Mouse (Mus musculus) MEL (cell line): ENCODE results near the gene Pla2g3. TPM values are rescaled to one million over a fixed set of nuclear protein-coding genes. Genes with fewer than 3 reads are reported as not detected.

ENCODE experiments used
- DNase-seq: peaks from one replicate; pipeline ENCODE4 v3.0.0; 2011; ENCODE audit warnings: low read depth, low spot score
- H3K27ac ChIP-seq: 2 replicates; pipeline ENCODE4 v1.5.1; 2012; ENCODE audit warnings: low read depth, mild to moderate bottlenecking, control low read depth, low read length, moderate library complexity; ENCODE audit not compliant: control insufficient read depth
- H3K27me3 ChIP-seq, 2 experiments: fragments of 150-350 bp in 1 of 2; sonication (generic) in 1 of 2; 2 replicates each; pipeline ENCODE4 v1.6.1; 2012; ENCODE audit warnings: low read length in 2 of 2, mild to moderate bottlenecking in 2 of 2, improper control_type of control experiment in 1 of 2, moderate library complexity in 1 of 2; ENCODE audit not compliant: insufficient read depth in 2 of 2, control insufficient read depth in 1 of 2
- H3K36me3 ChIP-seq, 2 experiments: 2 replicates each; pipeline ENCODE4 v1.6.1; 2012 to 2014; ENCODE audit warnings: low read length in 2 of 2, improper control_type of control experiment in 1 of 2, inconsistent platforms in 1 of 2, mild to moderate bottlenecking in 1 of 2; ENCODE audit not compliant: insufficient read depth in 2 of 2, control insufficient read depth in 1 of 2
- H3K4me1 ChIP-seq, 2 experiments: fragments of 150-350 bp in 1 of 2; sonication (generic) in 1 of 2; 2 replicates each; pipeline ENCODE4 v1.6.1; 2012; ENCODE audit warnings: low read length in 2 of 2, improper control_type of control experiment in 1 of 2, mild to moderate bottlenecking in 1 of 2; ENCODE audit not compliant: insufficient read depth in 2 of 2, control insufficient read depth in 1 of 2
- H3K4me3 ChIP-seq, 2 experiments: fragments of 150-350 bp in 1 of 2; sonication (generic) in 1 of 2; 2 replicates each; pipeline ENCODE4 v1.5.1; 2012; ENCODE audit warnings: low read depth in 2 of 2, low read length in 2 of 2, mild to moderate bottlenecking in 2 of 2, moderate library complexity in 2 of 2, control low read depth in 1 of 2, improper control_type of control experiment in 1 of 2; ENCODE audit not compliant: control insufficient read depth in 1 of 2, insufficient read depth in 1 of 2
- H3K79me2 ChIP-seq: 2 replicates; pipeline ENCODE4 v1.6.1; 2012; ENCODE audit warnings: mild to moderate bottlenecking, low read length, moderate library complexity; ENCODE audit not compliant: control insufficient read depth, poor library complexity, insufficient read depth
- H3K9ac ChIP-seq: 2 replicates; pipeline ENCODE4 v1.6.1; 2012; ENCODE audit warnings: low read depth, mild to moderate bottlenecking, control low read depth, low read length, moderate library complexity; ENCODE audit not compliant: control insufficient read depth, poor library complexity, severe bottlenecking
- H3K9me3 ChIP-seq: fragments of 150-350 bp; sonication (generic); replicated peaks from 2 replicates; pipeline ENCODE4 v1.6.1; 2012; ENCODE audit warnings: mild to moderate bottlenecking, low read length, improper control_type of control experiment, moderate library complexity; ENCODE audit not compliant: insufficient read depth
- CHD2 ChIP-seq: IDR thresholded peaks from 2 replicates; pipeline ENCODE4 v1.6.1; 2011; ENCODE audit warnings: low read length, improper control_type of control experiment
- CTCF ChIP-seq, 3 experiments: IDR thresholded peaks in 2 of 3; conservative IDR thresholded peaks in 1 of 3; 2 replicates each; pipeline ENCODE4 v1.5.1; 2011 to 2012; ENCODE audit warnings: low read length in 3 of 3, low read depth in 2 of 3, mild to moderate bottlenecking in 2 of 3, improper control_type of control experiment in 1 of 3, inconsistent platforms in 1 of 3, mixed read lengths in 1 of 3, moderate library complexity in 1 of 3; ENCODE audit not compliant: control insufficient read depth in 1 of 3, insufficient read depth in 1 of 3, poor library complexity in 1 of 3, severe bottlenecking in 1 of 3
- ELF1 ChIP-seq: IDR thresholded peaks from 2 replicates; pipeline ENCODE4 v1.6.1; 2014; ENCODE audit warnings: low read depth, mild to moderate bottlenecking, inconsistent platforms, low read length, improper control_type of control experiment, moderate library complexity
- ETS1 ChIP-seq: IDR thresholded peaks from 2 replicates; pipeline ENCODE4 v1.6.1; 2012; ENCODE audit warnings: low read depth, mild to moderate bottlenecking, inconsistent platforms, low read length, improper control_type of control experiment, moderate library complexity
- GATA1 ChIP-seq: IDR thresholded peaks from 2 replicates; pipeline ENCODE4 v1.6.1; 2011; ENCODE audit warnings: low read depth, low read length, improper control_type of control experiment
- HCFC1 ChIP-seq: IDR thresholded peaks from 2 replicates; pipeline ENCODE4 v1.6.1; 2012; ENCODE audit warnings: low read depth, mild to moderate bottlenecking, inconsistent platforms, low read length, improper control_type of control experiment, moderate library complexity
- JUND ChIP-seq: IDR thresholded peaks from 2 replicates; pipeline ENCODE4 v1.6.1; 2011; ENCODE audit warnings: low read depth, mild to moderate bottlenecking, improper control_type of control experiment, low read length
- MAFK ChIP-seq: IDR thresholded peaks from 2 replicates; pipeline ENCODE4 v1.6.1; 2011; ENCODE audit warnings: low read depth, mild to moderate bottlenecking, low read length, improper control_type of control experiment, borderline replicate concordance
- MAX ChIP-seq: IDR thresholded peaks from 2 replicates; pipeline ENCODE4 v1.6.1; 2011; ENCODE audit warnings: low read length, improper control_type of control experiment
- MEF2A ChIP-seq: IDR thresholded peaks from 2 replicates; pipeline ENCODE4 v1.6.1; 2014; ENCODE audit warnings: low read depth, mild to moderate bottlenecking, inconsistent platforms, low read length, improper control_type of control experiment; ENCODE audit not compliant: poor library complexity, insufficient replicate concordance, severe bottlenecking; ENCODE audit errors: extremely low read depth
- MYB ChIP-seq: IDR thresholded peaks from 2 replicates; pipeline ENCODE4 v1.6.1; 2011; ENCODE audit warnings: mild to moderate bottlenecking, low read depth, low read length, improper control_type of control experiment
- NELFE ChIP-seq: IDR thresholded peaks from 2 replicates; pipeline ENCODE4 v1.6.1; 2011; ENCODE audit warnings: low read depth, low read length, improper control_type of control experiment
- NRF1 ChIP-seq: IDR thresholded peaks from 2 replicates; pipeline ENCODE4 v1.6.1; 2014; ENCODE audit warnings: low read depth, mild to moderate bottlenecking, inconsistent platforms, low read length, improper control_type of control experiment, moderate library complexity; ENCODE audit not compliant: poor library complexity, insufficient read depth, severe bottlenecking
- RCOR1 ChIP-seq: IDR thresholded peaks from 2 replicates; pipeline ENCODE4 v1.6.1; 2012; ENCODE audit warnings: low read depth, mild to moderate bottlenecking, inconsistent platforms, low read length, improper control_type of control experiment
- SIN3A ChIP-seq: IDR thresholded peaks from 2 replicates; pipeline ENCODE4 v1.6.1; 2012; ENCODE audit warnings: low read length, improper control_type of control experiment, inconsistent platforms
- TAL1 ChIP-seq: IDR thresholded peaks from 2 replicates; pipeline ENCODE4 v1.6.1; 2012; ENCODE audit warnings: mild to moderate bottlenecking, inconsistent platforms, low read length, moderate library complexity, mixed read lengths
- USF2 ChIP-seq, 2 experiments: IDR thresholded peaks; 2 replicates each; pipeline ENCODE4 v1.6.1; 2011 to 2012; ENCODE audit warnings: improper control_type of control experiment in 2 of 2, low read length in 2 of 2, borderline replicate concordance in 1 of 2, inconsistent platforms in 1 of 2, low read depth in 1 of 2, mild to moderate bottlenecking in 1 of 2; ENCODE audit not compliant: insufficient read depth in 1 of 2
- ZC3H11A ChIP-seq: IDR thresholded peaks from 2 replicates; pipeline ENCODE4 v1.6.1; 2012; ENCODE audit warnings: low read depth, mild to moderate bottlenecking, inconsistent platforms, low read length, improper control_type of control experiment
- ZKSCAN1 ChIP-seq: IDR thresholded peaks from 2 replicates; pipeline ENCODE4 v1.6.1; 2012; ENCODE audit warnings: low read depth, mild to moderate bottlenecking, inconsistent platforms, low read length, improper control_type of control experiment, moderate library complexity
- ZMIZ1 ChIP-seq: IDR thresholded peaks from 2 replicates; pipeline ENCODE4 v1.6.1; 2012; ENCODE audit warnings: low read depth, mild to moderate bottlenecking, inconsistent platforms, low read length, improper control_type of control experiment, moderate library complexity
- polyA plus RNA-seq, 2 experiments: library from polyadenylated mRNA; stranded (reverse) in 1 of 2; unstranded in 1 of 2; fragments of >175 nt in 1 of 2; fragments of >200 nt in 1 of 2; gene quantifications; 2 replicates each; pipeline versions ENCODE4 v1.2.1 to v1.2.4; 2012; ENCODE audit warnings: low replicate concordance in 2 of 2, low read depth in 1 of 2; ENCODE audit not compliant: insufficient read length in 2 of 2, insufficient read depth in 1 of 2, missing spikeins in 1 of 2
- total RNA-seq: library from RNA; depleted of rRNA; stranded (reverse); fragments of 300-350 nt; gene quantifications from 2 replicates; pipeline ENCODE4 v1.2.3, GENCODE M21; 2012

Pla2g3 gene
- total and polyA plus RNA-seq, 3 experiments: 0.15 to 0.39 TPM; not detected in 1

DNA sequence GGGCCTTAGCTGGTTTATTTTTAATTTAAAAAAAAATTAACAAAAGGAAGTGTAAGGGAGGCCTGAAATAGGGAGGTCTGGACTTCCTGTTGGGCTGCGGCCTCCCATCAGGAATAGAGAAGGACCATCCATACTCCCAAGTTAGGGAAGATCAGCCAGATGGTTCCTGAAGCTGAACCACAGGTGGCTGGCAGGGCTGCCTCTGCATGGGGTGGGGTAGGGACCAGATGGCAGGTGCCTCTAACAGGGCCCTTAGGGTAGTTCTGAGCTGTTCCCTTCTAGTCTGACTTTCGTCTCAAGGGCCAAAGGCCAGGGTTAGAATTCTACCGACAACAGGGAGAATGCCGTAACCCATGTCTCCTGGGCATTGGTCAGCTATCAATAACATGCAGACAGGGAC, 27.6 kb downstream of the Pla2g3 start:
- no peaks in the 10 kb centered on the region for H3K27me3 ChIP-seq
- H3K4me3 ChIP-seq: peak overlapping the region; percentile 60 to 78
- 0 out of 2 replicates have a peak overlapping the region, but pooled peaks have one; percentile 11 for H3K27ac ChIP-seq
- peaks cover 0 to 17% of the 10 kb centered on the region in 2 experiments; a peak in 2 of 4 replicates for H3K36me3 ChIP-seq
- no peaks in the 10 kb centered on the region for H3K9me3 ChIP-seq
- TF ChIP-seq TAL1 (no peak), HCFC1 (peak; percentile 4; the same call in 1 of the 2 replicates)
- H3K9ac ChIP-seq: peak overlapping the region; percentile 47
- peaks cover 3 to 39% of the 10 kb centered on the region in 2 experiments for H3K4me1 ChIP-seq
- no peaks in the 10 kb centered on the region; the same call in 1 of the 2 replicates for H3K79me2 ChIP-seq
- peak; percentile 62 for DNase-seq

DNA sequence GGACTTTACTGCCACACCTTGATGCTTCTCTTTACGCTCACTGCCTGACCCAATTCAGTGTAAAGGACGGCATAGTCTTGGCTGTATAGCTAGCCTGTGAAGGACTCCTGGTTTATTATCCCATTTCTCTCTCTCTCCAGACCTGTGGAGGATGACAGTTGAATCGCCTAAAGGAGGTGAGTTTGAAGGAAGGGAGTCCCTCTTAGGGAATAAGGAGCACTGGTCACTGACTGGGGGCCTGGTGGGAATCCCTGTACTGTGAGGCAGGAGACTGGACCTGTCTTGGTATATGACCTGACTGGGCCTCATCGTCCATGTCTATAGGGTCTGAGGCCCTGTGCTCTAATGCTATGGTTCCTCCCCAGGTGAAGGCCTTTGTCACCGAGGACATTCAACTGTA, 28.0 kb downstream of the Pla2g3 start:
- no peaks in the 10 kb centered on the region; the same call in 1 of the 2 replicates for H3K79me2 ChIP-seq
- peak overlapping the region; percentile 11; the same call in 1 of the 2 replicates for H3K27ac ChIP-seq
- H3K9me3 ChIP-seq: no peaks in the 10 kb centered on the region
- 0 out of 2 replicates have a peak, but pooled peaks have one; percentile 37 for TF ChIP-seq ZMIZ1
- 0 out of 2 replicates have a peak, but pooled peaks have one; percentile 10 for TF ChIP-seq MYB
- no peak for TF ChIP-seq MAX
- TF ChIP-seq HCFC1: no peak
- H3K27me3 ChIP-seq: no peaks in the 10 kb centered on the region
- peak; percentile 61 for DNase-seq
- peak overlapping the region; percentile 47; the same call in 1 of the 2 replicates for H3K9ac ChIP-seq
- H3K36me3 ChIP-seq: peaks cover 0 to 12% of the 10 kb centered on the region in 2 experiments; a peak in 2 of 4 replicates
- H3K4me3 ChIP-seq: no peak overlapping the region
- peaks cover 0 to 34% of the 10 kb centered on the region in 2 experiments; a peak in 3 of 4 replicates for H3K4me1 ChIP-seq

DNA sequence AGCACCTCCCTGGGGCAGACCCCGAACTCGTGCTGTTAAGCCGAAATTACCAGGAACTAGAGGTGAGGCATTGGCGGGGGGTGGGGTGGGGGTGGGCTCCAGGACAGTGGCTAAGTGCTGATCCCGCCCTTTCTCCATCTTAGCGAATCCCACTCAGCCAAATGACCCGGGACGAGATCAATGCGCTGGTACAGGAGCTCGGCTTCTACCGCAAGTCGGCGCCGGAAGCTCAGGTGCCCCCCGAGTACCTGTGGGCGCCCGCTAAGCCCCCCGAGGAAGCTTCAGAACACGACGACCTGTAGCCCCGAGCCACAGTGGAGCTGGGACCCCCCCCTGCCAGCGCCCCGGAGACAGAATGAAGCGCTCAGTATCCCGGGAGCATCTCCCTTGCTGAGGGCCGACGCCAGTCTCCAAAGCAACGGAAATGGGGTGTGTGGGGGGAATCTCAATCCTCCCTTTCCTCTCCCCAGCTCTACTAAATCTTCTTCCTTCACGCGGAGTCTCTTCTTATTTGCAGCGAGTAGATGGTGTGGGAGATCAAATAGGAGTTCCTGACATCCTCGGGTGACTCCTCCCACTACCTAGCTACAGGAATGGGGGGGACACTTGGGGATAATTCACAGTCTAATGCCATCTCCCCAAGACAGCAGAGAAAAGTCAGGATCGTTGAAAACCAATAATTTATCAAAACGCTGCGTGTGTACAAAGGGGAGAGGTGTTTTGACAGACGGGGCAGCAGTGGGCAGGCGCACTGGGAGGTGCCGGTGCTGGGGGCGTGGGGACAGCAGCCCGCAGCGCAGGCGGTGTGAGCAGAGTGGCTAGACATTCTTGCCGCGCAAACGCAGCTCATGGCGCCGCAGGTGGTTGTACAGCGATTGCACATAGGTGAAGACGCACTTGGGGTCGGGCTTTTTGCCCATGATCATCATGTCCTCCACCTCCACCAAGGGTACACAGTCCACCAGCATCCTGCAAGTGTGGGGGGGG, 29.1 kb downstream of the Pla2g3 start:
- Histone ChIP-seq H3K27ac (peak overlapping the region; percentile 68), H3K9me3 (no peaks in the 10 kb centered on the region), H3K4me3 (peak overlapping the region in 1 of 2 experiments; percentile 7; a peak in 1 of 4 replicates), H3K36me3 (peaks cover 2 to 11% of the 10 kb centered on the region in 2 experiments; a peak in 3 of 4 replicates), H3K79me2 (no peaks in the 10 kb centered on the region; the same call in 1 of the 2 replicates), H3K27me3 (no peaks in the 10 kb centered on the region), H3K9ac (peak overlapping the region; percentile 30), H3K4me1 (peaks cover 0 to 33% of the 10 kb centered on the region in 2 experiments; a peak in 3 of 4 replicates)
- DNase-seq: peak; percentile 80
- no peak for TF ChIP-seq MAFK
- no peak for TF ChIP-seq JUND
- no peak for TF ChIP-seq ETS1
- no peak for TF ChIP-seq TAL1
- TF ChIP-seq CTCF (IDR thresholded peaks at IDR 0.05 in 2 of 3, conservative IDR thresholded peaks at IDR 0.05 in 1 of 3; ENCODE audit: control insufficient read depth in 1 of 3, insufficient read depth in 1 of 3, low read depth in 2 of 3, low read length in 3 of 3, poor library complexity in 1 of 3, severe bottlenecking in 1 of 3): 0 out of 6 replicates have a peak, but pooled peaks of 1 of the 3 experiments have one; percentile 1
- no peak for TF ChIP-seq USF2 (IDR thresholded peaks at IDR 0.05; ENCODE audit: borderline replicate concordance in 1 of 2, insufficient read depth in 1 of 2, low read depth in 1 of 2, low read length in 2 of 2)
- TF ChIP-seq SIN3A: no peak; the same call in none of the 2 replicates
- peak; percentile 53; the same call in 1 of the 2 replicates for TF ChIP-seq CHD2
- TF ChIP-seq ZC3H11A: no peak
- 0 out of 2 replicates have a peak, but pooled peaks have one; percentile 39 for TF ChIP-seq MYB
- no peak for TF ChIP-seq NELFE
- peak; percentile 4; the same call in 1 of the 2 replicates for TF ChIP-seq ZKSCAN1
- 0 out of 2 replicates have a peak, but pooled peaks have one; percentile 30 for TF ChIP-seq MEF2A
- peak; percentile 10; the same call in 1 of the 2 replicates for TF ChIP-seq ELF1
- TF ChIP-seq GATA1: no peak
- TF ChIP-seq NRF1: peak; percentile 72
- no peak for TF ChIP-seq RCOR1
